Mouse (Mus musculus) ES-E14 (cell line): Measurements from ENCODE around the gene Dnajc15.

Experiments
- CHD2 ChIP-seq: IDR thresholded peaks from 2 replicates; pipeline ENCODE4 v1.6.1; 2014; ENCODE audit warnings: mild to moderate bottlenecking, low read depth, low read length, inconsistent platforms
- HCFC1 ChIP-seq: IDR thresholded peaks from 2 replicates; pipeline ENCODE4 v1.6.1; 2012; ENCODE audit warnings: low read length, inconsistent platforms, borderline replicate concordance; ENCODE audit not compliant: insufficient read depth
- MAFK ChIP-seq: IDR thresholded peaks from 2 replicates; pipeline ENCODE4 v1.6.1; 2014; ENCODE audit warnings: mild to moderate bottlenecking, low read depth, low read length, inconsistent platforms; ENCODE audit not compliant: insufficient read depth
- ZC3H11A ChIP-seq: IDR thresholded peaks from 2 replicates; pipeline ENCODE4 v1.6.1; 2012; ENCODE audit warnings: low read depth, mild to moderate bottlenecking, inconsistent platforms, low read length, borderline replicate concordance
- ZNF384 ChIP-seq: IDR thresholded peaks from 2 replicates; pipeline ENCODE4 v1.6.1; 2012; ENCODE audit warnings: low read depth, low read length, inconsistent platforms

- TF ChIP-seq MAFK (no peak), HCFC1 (no peak), CHD2 (no peak), ZNF384 (no peak), ZC3H11A (no peak)
Measured at GRCm38 (mm10) chr14:77771626-77772025, 103.3 kb downstream of the Dnajc15 start.
